Mouse (Mus musculus) kidney, postnatal 0 days (tissue): ENCODE measurements at regions not wholly inside any gene's neighbourhood (a gene's known extent, or its start where the extent isn't known, plus 50 kb on each side); places are given as distances from the start of the nearest gene placed in this dataset.
A peak's percentile ranks its signal among the peaks of the same experiment; 100 is the strongest.

Experiments
- ATAC-seq: fragments of 200-750 bp; cut with Nextera tagmentation; replicated peaks from 2 replicates; pipeline ENCODE4 v1.8.0; 2017; ENCODE audit warnings: low read depth, moderate number of reproducible peaks, moderate TSS enrichment, moderate library complexity; ENCODE audit not compliant: low FRiP score
- DNase-seq: peaks from one replicate; pipeline ENCODE4 v3.0.0-alpha.2; 2016; ENCODE audit warnings: low spot score
- H3K27ac ChIP-seq: fragments of 300-500 bp; sonication (generic); 2 replicates; pipeline ENCODE4 v1.5.1; 2014; ENCODE audit warnings: mild to moderate bottlenecking
- H3K27me3 ChIP-seq: fragments of 300-500 bp; sonication (generic); 2 replicates; pipeline ENCODE4 v1.6.1; 2014; ENCODE audit warnings: low read length, mixed read lengths; ENCODE audit not compliant: insufficient read depth
- H3K36me3 ChIP-seq: fragments of 300-500 bp; sonication (generic); 2 replicates; pipeline ENCODE4 v1.6.1; 2014; ENCODE audit warnings: low read length, mixed read lengths; ENCODE audit not compliant: insufficient read depth
- H3K4me1 ChIP-seq: fragments of 300-500 bp; sonication (generic); replicated peaks from 2 replicates; pipeline ENCODE4 v1.6.1; 2014; ENCODE audit warnings: antibody characterized with exemption, low read length, mixed read lengths; ENCODE audit not compliant: insufficient read depth
- H3K4me2 ChIP-seq: fragments of 300-500 bp; sonication (generic); 2 replicates; pipeline ENCODE4 v1.6.1; 2014; ENCODE audit warnings: mild to moderate bottlenecking, low read length, moderate library complexity, mixed read lengths
- H3K4me3 ChIP-seq: fragments of 300-500 bp; sonication (generic); replicated peaks from 2 replicates; pipeline ENCODE4 v1.5.1; 2014; ENCODE audit warnings: low read depth, low read length
- H3K9ac ChIP-seq: fragments of 300-500 bp; sonication (generic); 2 replicates; pipeline ENCODE4 v1.6.1; 2014; ENCODE audit warnings: low read depth, low read length
- H3K9me3 ChIP-seq: fragments of 300-500 bp; sonication (generic); replicated peaks from 2 replicates; pipeline ENCODE4 v1.6.1; 2016; ENCODE audit warnings: low read length, inconsistent platforms, mixed read lengths
- CTCF ChIP-seq: IDR thresholded peaks from 2 replicates; pipeline ENCODE4 v1.5.1; 2016; ENCODE audit warnings: antibody characterized with exemption, low read depth, mild to moderate bottlenecking, moderate library complexity
- WGBS: fragments of 180-500 bp; shearing (Covaris S2); extraction: QIAGEN DNeasy Blood & Tissue Kit; methylation state at CpG from one replicate; pipeline ENCODE4 v1.1.7; 2014; 5-methylcytosine and 5-hydroxymethylcytosine counted together

DNA sequence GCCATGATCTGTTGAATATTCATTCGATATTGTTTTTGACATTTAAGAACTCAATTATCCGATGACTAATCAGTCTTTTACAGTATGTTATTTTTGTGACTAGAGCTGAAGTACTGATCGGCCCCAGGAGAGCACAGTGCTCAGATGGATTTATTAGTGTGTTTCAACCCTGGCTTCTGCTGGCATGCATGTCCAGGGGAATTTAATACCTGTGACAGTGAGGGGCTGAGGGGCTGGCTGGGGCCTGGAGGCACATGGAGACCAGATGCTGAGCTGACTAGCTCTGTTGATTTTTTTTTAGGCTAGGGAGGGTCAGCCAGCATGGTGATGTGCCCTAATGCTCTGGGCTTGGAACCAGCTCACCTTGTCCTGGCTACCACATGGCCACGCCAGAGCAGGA, 199.2 kb upstream of the Nxpe4 start:
- 17% methylated on average over 4 of the region's 4 CpGs for WGBS
- Histone ChIP-seq H3K9me3 (no peaks in the 10 kb centered on the region), H3K27me3 (no peaks in the 10 kb centered on the region), H3K27ac (no peak overlapping the region), H3K36me3 (no peaks in the 10 kb centered on the region), H3K4me3 (no peak overlapping the region), H3K4me1 (no peaks in the 10 kb centered on the region), H3K9ac (no peak overlapping the region), H3K4me2 (no peak overlapping the region)
- ATAC-seq (0 out of 2 replicates have a peak, but pooled peaks have one; percentile 54), DNase-seq (peak; percentile 83)
- TF ChIP-seq CTCF, result no peak

DNA sequence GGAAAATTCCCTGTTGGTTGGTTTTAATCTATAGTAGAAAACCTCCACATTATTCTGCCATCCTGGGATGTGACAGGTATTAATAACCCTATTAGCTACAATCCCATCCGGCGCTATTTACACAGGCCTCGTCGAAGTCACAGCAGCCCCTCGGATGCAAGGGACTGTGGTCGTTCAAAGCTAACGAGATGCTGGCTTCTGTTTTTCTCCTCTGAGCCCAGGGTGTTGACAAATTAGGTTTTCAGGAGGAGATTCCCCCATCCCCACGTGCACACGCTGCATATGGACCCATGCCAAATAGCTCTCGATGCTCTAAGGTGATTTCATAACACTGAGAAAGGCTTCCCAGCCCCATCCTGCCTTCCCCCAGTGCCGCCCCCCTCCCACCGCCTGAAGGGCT, 188.7 kb upstream of the Nxpe4 start:
- DNase-seq (no peak), ATAC-seq (no peak)
- TF ChIP-seq CTCF, result no peak
- no peaks in the 10 kb centered on the region for H3K4me1 ChIP-seq
- H3K27ac ChIP-seq, result no peak overlapping the region
- no peak overlapping the region for H3K4me2 ChIP-seq
- H3K4me3 ChIP-seq, result no peak overlapping the region
- no peak overlapping the region for H3K9ac ChIP-seq
- 54% methylated on average over 12 of the region's 12 CpGs for WGBS
- H3K27me3 ChIP-seq, result no peaks in the 10 kb centered on the region
- no peaks in the 10 kb centered on the region for H3K9me3 ChIP-seq
- no peaks in the 10 kb centered on the region for H3K36me3 ChIP-seq

DNA sequence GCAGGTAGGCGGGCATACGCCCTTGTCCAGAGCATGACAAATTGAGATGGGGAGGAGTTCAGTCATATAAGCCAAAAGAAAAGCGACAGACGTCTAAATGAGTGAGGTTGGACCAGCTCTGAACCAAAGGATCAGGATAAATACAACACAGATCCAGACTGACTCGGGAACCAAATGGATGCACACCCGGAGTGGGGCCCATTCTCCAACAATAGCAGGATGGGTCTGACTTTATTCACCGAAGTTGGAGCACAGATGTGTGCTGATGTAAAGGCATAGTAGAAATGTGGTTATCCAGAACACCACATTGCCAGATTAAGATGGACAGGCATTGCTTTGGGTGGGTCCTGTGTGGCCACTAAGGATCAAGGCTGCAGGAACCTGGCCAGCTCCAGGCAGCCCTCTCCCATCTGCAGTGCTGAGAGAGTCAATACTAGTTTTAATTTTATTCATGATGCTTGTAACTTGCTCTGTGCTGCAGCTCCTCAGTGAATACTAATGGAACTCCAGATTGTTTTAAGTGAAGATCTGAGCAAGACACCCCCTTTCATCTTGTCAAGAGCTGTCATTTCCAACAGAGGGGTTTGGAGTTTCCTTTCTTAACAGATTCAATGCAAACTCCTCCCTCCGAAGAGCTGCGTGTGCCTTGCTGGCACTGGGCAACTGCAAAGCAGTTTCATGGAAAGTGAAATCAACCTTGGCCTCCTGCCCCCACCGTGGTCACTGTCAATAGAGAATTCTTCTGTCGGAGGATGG, 176.3 kb upstream of the Nxpe4 start:
- H3K4me3 ChIP-seq, result no peak overlapping the region
- H3K36me3 ChIP-seq, result no peaks in the 10 kb centered on the region
- H3K27me3 ChIP-seq, result no peaks in the 10 kb centered on the region
- H3K27ac ChIP-seq, result no peak overlapping the region
- DNase-seq (no peak), ATAC-seq (no peak)
- H3K9ac ChIP-seq, result no peak overlapping the region
- no peak overlapping the region for H3K4me2 ChIP-seq
- H3K9me3 ChIP-seq, result no peaks in the 10 kb centered on the region
- H3K4me1 ChIP-seq, result no peaks in the 10 kb centered on the region
- WGBS, result 75% methylated on average over 11 of the region's 11 CpGs
- no peak for TF ChIP-seq CTCF

DNA sequence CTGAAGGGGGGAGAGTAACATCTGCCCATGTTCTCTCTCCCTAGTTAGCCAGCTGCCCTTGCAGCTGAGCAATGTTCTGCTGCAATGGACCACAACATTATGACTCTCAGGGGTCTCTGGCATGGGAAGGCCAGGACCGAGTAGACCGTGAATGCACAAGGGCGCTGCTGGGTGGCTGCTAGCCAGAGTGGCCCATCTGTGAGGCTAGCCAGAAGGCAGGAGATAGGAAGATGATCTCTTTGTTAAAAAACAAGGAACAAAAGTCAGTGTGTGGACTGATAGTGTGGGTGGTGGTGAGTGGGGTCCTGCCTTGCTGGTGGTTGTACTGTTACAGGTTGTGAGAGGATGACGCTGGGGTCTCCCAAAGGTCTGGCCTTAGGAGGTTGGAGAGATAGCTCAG, 174.6 kb upstream of the Nxpe4 start:
- Histone ChIP-seq H3K27ac (no peak overlapping the region), H3K4me1 (no peaks in the 10 kb centered on the region), H3K4me2 (no peak overlapping the region), H3K4me3 (no peak overlapping the region), H3K36me3 (no peaks in the 10 kb centered on the region), H3K9me3 (no peaks in the 10 kb centered on the region), H3K9ac (no peak overlapping the region), H3K27me3 (no peaks in the 10 kb centered on the region)
- DNase-seq (no peak), ATAC-seq (no peak)
- 95% methylated on average over 4 of the region's 4 CpGs for WGBS
- no peak for TF ChIP-seq CTCF

DNA sequence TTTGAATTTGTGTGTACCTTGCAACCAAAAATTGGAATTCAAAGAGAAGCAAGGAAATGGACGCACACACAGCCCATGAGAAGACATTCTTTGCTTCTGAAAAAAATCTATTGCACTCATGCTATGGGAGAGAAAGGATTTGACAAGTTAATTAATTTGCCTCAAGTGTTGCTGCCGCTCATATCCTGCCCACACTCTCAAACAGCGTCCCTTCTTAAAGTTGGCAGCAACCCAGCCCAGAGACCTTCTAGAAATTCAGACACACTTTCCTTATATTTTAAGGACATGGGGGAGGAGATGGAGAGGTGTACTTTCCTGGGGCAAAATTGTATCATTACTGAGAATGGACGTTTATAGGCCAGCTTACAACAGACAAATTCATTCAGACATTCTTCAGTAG, 167.2 kb upstream of the Nxpe4 start:
- Histone ChIP-seq H3K36me3 (no peaks in the 10 kb centered on the region), H3K4me2 (no peak overlapping the region), H3K9me3 (no peaks in the 10 kb centered on the region), H3K4me3 (no peak overlapping the region), H3K9ac (no peak overlapping the region), H3K27me3 (no peaks in the 10 kb centered on the region), H3K27ac (no peak overlapping the region), H3K4me1 (no peaks in the 10 kb centered on the region)
- DNase-seq (no peak), ATAC-seq (no peak)
- no peak for TF ChIP-seq CTCF
- 34% methylated on average over 4 of the region's 4 CpGs for WGBS

DNA sequence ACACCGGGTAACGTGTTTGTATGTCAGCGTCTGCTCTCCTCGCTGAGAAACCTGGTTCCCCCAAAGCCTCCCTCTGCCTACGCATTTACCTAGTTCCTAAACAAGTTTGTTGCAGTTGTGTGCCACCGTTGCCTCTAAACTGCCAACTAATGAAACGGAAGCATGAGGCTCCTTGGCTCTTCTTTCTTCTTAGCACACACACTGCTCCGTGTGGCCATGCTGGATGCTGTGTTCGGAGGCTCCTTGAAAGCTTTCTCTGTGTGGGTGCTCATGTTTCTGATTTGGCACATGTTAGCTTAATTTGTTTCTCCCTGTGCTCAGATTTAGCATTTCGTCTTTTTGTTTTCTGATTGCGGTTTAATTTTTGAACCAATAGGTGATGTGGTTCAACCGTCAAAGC, 162.2 kb upstream of the Nxpe4 start:
- no peaks in the 10 kb centered on the region for H3K9me3 ChIP-seq
- TF ChIP-seq CTCF, result no peak
- H3K4me1 ChIP-seq, result no peaks in the 10 kb centered on the region
- no peak overlapping the region for H3K9ac ChIP-seq
- no peak overlapping the region for H3K4me2 ChIP-seq
- WGBS, result 87% methylated on average over 12 of the region's 12 CpGs
- no peaks in the 10 kb centered on the region for H3K36me3 ChIP-seq
- DNase-seq (no peak), ATAC-seq (no peak)
- no peaks in the 10 kb centered on the region for H3K27me3 ChIP-seq
- H3K27ac ChIP-seq, result no peak overlapping the region
- no peak overlapping the region for H3K4me3 ChIP-seq

DNA sequence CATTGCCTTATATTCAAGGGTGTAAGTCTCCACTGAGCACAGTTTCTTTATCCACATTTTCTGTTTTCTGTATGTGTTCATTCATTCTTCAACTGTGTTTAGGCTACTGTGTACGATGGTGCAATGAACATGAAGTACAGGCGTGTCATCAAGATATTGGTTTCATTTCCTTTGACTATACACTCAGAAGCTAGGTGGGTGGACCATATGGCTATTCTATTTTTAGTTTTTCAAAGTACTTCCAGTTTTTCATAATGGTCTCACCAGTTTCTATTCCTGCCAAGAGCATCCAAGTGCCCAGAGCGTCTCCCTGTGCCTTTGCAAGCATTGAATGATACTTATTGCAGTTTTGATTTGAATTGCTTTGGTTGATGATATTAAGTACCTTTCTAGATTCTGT, 132.8 kb upstream of the Nxpe4 start:
- no peak for TF ChIP-seq CTCF
- Histone ChIP-seq H3K27me3 (no peaks in the 10 kb centered on the region), H3K9me3 (no peaks in the 10 kb centered on the region), H3K9ac (no peak overlapping the region), H3K4me3 (no peak overlapping the region), H3K4me1 (no peaks in the 10 kb centered on the region), H3K27ac (no peak overlapping the region), H3K36me3 (no peaks in the 10 kb centered on the region), H3K4me2 (no peak overlapping the region)
- DNase-seq (no peak), ATAC-seq (no peak)
- WGBS, result 92% methylated on average over 3 of the region's 3 CpGs
